Mouse (Mus musculus): ENCODE results near the gene Mrpl42. TPM values are rescaled to one million over a fixed set of nuclear protein-coding genes. Genes with fewer than 3 reads are reported as not detected.
"Not testable (repeated sequence)": the region's sequence is repeated elsewhere in the genome, so short reads cannot be mapped to it uniquely, and the experiment has no call there.

The Mrpl42 gene
- total RNA-seq (2021): 10 to 100 TPM; 69.6 to 90.2 TPM
- long read RNA-seq, experiment 1, transcript Mrpl42-203 (6 exons, 661 nt): major isoform, 35 of 52 reads
- long read RNA-seq, experiment 1, partial matches to known transcripts: 3 of 52 reads
- long read RNA-seq, experiment 1, other reads (novel, unspliced or antisense): 14 of 52 reads
- long read RNA-seq, experiment 2, transcript Mrpl42-203 (6 exons, 661 nt): major isoform, 102 of 131 reads
- long read RNA-seq, experiment 2, partial matches to known transcripts: 7 of 131 reads
- long read RNA-seq, experiment 2, other reads (novel, unspliced or antisense): 20 of 131 reads

DNA sequence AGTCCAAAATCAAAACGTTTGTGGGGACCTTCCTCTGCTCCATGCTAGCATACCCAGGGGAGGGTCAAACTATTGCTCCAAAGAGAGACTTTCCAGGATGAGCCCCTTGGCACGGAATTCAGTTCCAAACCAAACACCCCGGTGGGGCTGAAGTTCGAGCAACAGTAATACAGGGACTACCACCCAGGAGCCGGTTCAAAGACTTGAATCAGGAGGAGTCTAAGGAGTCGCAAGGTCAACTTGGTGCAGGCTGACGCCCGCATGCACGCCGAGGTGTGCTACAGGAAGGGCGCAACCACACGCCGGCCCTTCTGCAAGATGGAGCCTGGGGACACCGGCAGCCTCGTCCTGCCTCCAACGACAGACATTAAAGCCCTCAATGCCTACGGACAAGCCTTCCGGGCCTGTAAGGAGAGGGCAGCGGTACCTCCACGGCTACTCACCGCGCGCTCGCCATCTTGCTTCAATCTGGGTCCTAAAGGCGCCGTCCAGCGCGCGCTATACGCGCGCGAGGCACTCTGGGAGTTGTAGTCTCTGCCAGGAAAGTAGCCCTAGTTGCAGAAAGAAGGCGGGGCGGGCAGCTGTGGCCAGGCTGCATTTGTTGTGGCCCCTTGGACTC is at the start of gene Mrpl42:
TSS of gene Mrpl42 (minus strand) at position 478 of the 619 bp plus-strand sequence.
- peak; percentile 71 to 88 for DNase-seq (ENCODE audit: low spot score in 2 of 2)

DNA sequence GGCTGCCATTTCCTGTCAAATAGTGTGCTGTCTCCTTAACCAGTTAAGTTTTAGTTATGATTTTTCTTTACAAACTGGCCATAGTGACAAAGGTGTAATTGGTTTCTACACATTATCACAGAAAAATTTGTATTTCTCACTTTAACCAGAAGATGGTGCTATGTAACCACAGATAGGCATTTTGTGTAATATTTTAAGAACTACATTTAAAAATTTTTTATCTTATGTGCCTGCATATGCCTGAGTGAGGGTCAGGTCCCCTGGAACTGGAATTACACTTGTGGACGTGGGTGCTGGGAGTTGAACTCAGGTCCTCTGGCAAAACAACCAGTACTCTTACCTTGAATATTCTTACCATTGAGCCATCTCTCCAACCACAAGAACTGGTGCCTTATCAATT is 48.8 kb upstream of the Mrpl42 start:
- no peak for DNase-seq (ENCODE audit: low spot score in 2 of 2)

DNA sequence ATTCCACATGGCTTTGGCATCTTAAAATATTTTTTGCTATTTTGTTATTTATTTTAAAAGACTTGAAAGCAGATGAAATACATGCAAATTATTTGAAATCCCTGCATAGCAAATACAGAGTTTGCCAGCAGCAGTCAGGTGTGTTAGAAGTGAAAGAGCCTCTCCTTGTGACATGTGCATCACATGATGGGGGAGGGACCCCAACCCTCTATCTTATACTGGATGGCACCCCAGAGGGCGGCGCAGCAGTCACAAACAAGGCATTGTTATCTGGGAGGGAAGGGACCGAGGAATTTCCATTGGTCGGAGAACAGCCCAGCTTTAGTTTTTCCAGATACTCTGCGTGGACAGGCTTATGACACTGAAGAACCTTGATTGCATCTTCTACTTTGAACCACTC is 47.3 kb upstream of the Mrpl42 start:
- not testable (repeated sequence) for DNase-seq (ENCODE audit: low spot score in 2 of 2)

DNA sequence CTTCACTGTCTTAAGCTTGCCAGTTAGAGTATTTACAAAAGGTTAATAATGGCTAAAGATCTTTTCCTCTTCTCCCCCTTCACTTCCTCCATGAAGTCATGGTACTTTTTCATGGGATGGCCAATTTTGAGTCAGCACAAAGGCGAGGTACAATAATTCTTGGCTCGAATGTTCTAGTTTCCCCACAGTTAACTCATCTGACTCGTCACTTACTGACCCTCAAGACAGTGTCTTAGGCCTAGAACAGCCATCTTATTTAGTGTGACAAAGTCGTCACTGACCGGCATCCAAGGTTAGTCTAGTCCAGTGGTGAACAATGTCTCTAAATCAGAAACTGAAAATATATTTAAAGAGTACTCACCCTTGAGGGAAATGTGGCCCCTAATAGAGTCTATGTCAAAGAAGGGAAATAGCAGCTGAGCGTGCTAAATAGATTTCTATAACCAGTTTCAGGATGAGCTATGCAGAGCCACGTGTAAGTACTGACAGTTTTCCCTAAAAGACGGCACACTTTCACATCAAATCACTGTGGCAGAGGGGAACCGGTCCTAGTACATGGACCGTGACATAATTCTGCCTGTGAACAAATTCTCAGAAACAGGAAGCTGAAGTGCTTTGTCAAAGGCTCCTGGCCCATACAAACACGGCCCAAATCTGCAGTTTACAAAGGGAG is 46.5 kb upstream of the Mrpl42 start:
- no peak for DNase-seq (ENCODE audit: low spot score in 2 of 2)

DNA sequence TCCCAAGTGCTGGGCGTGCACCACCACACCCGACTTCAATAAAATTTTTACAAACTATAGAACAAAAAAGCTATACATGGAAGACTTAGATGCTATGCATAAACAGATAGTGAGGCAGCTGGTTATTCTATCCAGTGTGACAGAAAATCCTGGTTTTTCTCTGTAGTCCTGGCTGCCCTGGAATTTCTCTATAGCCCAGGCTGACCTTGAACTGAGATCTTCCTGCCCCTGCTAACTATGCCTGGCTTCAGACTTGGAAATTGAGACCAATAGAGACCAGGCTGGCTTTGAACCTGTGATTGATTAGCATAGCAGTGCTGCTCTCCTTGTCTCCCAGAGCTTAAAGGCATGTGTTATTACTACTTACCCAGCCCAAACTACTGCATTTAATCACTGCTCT is 44.4 kb upstream of the Mrpl42 start:
- no peak for DNase-seq (ENCODE audit: low spot score in 2 of 2)

DNA sequence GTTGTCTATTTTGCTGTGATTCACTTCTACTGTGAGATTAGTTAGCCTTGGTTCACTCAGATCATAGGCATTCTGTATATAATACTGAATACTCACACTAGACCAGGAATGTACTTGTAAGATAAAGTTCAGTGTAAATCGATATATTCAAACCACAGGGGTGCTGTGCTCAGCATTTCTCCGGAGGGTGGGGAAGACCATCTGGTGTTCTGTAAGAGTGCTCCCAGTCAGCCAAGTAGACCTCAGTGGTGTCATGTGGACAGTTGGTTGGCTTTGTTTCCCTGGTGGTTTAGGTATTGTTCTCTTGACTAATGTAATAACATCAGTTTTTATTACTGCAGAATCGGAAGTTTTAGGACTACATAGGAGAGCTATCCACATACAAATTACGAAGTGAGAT is 43.3 kb upstream of the Mrpl42 start:
- DNase-seq (ENCODE audit: low spot score in 2 of 2): no peak

DNA sequence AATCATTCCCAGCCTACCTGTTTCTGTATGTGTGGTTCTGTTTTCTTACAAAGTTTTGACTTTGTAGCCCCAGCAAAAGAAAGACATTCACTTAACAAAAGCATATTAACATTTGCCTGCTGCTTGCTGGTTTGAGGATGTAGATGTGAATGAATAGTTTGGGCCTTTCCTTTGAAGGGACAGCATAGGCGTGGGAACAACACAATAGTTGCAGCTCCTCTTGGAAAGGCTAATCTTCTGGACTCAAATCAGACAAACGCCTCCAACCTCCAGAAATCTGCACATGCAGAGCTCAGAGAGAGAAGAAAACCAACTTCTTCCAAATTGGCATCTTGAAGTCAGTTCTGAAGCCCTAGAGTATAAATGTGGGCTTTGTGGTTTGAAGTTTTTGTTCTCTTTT is 42.9 kb upstream of the Mrpl42 start:
- no peak for DNase-seq (ENCODE audit: low spot score in 2 of 2)

DNA sequence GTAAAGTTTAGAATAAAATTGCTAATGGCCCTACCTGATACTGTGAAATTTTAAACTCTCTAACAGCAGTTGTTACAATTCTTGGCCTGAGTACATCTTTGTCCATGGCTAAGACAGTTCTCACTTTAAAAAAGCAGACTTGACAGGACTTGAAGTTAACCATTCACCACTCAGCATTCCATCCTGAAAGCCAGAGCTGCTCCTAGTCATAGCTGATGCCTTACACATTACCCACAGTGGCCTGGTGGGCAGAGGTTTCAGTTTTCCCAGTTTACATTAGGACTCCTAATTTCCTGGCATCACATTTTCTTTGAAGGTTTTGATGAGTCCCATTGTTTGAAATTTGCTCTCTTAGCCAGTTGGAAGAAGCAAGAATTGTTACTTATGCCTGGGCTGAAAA is 42.3 kb upstream of the Mrpl42 start:
- DNase-seq (ENCODE audit: low spot score in 2 of 2): no peak

DNA sequence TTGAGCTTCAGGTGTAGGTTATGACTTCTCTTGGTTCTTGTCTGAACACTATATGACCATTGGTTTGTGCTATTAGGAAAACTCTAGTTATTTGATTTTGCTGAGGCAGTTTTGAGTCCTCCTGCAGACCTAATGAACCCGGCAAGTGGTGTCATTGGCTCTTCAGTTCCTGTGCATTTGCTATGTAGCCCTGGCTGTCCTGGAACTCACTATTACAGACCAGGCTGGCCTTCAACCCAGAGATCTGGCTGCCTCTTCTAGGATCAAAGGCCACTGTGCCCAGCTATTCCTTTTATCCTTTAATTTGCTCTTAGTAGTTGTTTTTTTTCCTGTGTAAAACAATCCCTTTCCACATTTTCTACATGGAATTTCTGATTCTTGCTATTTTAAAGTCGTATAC is 41.6 kb upstream of the Mrpl42 start:
- DNase-seq (ENCODE audit: low spot score in 2 of 2): no peak

DNA sequence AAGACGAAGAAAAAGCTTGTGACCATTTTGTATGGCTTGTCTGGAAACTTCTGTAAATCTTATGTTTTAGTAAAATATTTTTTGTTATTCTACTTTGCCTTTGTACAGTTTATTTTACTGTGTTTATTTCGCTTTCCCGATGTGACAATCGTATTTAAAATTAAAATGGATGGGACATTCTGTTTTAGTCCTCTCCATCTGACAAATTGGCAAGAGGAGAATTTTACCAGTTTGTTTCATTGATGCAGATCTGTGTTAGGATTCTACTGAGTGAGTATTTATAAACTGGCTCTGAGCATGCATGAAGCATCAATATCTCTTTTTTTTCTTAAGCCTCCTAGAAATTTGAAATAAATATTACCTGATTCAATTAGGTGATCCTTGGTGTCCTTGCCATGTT is 41.2 kb upstream of the Mrpl42 start:
- peak in 1 of 2 experiments; percentile 77 for DNase-seq (ENCODE audit: low spot score in 2 of 2)

DNA sequence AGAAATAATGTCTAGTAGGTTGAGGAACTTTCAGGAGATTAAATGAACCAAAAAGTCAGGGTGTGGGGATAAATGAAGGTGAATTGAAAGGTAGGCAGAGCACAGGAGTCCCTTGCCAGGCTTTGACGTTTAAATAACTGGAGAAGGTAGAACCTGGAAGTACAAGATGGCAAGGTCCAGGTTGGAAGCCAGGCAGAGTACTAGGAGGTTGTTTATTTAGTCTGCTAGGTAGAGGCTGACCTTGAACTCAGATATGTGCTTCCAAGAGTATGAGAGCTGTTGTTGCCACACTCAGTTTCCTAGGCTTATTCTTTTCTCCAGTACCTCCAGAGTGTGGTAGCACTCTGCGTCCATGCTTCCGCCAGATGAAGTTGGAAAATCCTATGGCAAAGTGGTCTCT is 38.1 kb upstream of the Mrpl42 start:
- DNase-seq (ENCODE audit: low spot score in 2 of 2): no peak

DNA sequence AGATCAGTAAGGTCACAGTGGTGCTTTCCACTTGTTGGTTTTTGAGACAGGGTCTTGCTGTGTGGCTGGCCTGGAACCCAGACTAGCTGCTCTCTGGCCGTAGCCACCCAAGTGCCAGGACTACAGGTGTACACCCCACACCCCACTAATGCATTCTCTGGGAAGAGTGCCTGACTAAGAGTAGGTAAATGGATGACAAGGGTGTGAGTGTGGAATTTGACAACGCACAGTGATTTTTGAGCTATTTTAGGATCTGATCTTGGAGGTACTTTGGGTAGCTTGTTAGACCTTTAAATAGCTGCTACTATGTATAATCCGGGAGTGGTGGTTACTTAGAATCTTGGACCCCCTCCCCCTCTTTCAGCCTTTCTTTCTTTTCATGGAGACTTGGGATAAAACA is 37.5 kb upstream of the Mrpl42 start:
- DNase-seq (ENCODE audit: low spot score in 2 of 2): no peak

DNA sequence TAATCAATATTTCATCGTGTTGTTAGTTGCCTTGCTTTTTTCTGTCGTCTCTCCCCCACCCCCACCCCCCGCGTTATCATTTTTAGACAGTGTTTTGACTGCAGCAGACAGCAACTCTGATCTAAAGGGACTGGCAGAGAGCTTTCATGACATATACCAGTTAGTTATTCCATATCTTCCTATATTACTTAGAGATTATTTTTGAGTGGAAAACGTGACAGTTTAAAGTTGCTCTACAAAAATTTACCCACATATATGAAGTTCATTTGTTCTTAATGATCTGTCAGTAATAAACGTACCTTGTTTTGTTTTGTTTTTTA is 34.4 kb upstream of the Mrpl42 start:
- DNase-seq (ENCODE audit: low spot score in 2 of 2): no peak

DNA sequence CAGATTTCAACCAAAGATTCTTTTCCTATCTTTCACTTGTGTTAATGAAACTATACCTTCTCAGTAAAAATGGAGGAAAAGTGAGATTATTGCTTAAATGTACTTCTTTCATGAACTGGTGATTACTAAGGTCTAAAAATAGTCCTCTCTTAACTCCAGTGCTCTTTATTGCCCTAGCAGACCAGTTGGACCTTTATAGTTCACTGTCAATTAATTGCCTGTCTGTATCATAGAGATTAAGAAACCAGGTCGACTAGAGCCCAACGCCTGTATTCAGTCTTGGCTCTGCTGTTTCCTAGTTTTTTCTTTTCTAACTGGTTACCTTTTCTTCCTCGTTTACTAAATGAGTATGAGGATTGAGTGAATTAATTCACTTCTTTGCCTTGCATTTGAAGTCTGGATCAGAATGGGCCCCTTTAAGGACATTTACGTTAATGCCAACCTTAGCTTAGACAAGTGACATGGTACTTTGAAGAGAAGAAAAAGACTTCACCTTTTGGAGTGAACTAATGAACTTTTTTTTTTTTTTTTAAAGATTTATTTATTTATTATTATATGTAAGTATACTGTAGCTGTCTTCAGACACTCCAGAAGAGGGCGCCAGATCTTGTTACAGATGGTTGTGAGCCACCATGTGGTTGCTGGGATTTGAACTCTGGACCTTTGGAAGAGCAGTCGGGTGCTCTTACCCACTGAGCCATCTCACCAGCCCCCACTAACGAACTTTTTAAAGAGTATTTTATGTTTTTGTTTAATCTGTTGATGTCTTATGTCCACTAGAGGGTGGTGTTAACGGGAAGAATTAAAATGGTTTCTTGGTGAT is 33.9 kb upstream of the Mrpl42 start:
- no peak for DNase-seq (ENCODE audit: low spot score in 2 of 2)

DNA sequence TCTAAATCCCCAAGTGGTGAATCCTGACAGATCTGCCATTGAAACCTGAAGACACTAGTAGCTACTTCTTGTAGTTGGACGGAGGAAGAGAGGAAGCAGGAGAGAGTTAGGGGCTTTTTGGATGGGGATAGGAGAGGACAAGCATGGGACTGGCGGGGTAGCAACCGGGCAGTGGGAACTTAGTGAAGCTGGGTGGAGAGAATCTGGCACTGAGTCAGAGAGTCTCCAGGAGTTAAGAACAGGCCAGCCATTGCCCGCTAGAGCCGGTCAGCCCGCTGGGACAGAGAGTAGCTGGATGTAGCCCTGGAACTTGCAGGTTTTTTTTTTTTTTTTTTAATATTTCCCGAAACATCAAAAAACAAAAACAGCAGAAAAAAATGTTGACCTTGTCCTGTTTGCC is 31.6 kb upstream of the Mrpl42 start:
- DNase-seq (ENCODE audit: low spot score in 2 of 2): no peak

DNA sequence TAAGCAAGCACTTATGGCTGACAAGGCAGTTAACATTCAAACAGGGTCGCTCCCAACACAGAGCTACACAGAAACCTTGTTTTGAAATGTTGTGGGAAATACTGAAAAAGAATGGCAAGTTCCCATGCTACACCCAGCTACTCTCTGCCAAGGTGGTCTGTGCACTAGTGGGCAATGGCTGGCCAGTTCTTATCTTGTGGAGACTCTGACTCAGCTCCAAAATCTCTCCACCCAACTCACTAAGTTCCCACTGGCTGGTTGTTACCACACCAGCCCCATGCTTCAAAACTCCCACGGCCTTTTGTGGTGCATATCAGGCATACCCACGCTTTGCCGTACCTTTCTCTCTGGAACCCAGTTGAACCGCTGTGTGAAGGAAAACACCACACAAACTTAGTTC is 31.2 kb upstream of the Mrpl42 start:
- DNase-seq (ENCODE audit: low spot score in 2 of 2): no peak

DNA sequence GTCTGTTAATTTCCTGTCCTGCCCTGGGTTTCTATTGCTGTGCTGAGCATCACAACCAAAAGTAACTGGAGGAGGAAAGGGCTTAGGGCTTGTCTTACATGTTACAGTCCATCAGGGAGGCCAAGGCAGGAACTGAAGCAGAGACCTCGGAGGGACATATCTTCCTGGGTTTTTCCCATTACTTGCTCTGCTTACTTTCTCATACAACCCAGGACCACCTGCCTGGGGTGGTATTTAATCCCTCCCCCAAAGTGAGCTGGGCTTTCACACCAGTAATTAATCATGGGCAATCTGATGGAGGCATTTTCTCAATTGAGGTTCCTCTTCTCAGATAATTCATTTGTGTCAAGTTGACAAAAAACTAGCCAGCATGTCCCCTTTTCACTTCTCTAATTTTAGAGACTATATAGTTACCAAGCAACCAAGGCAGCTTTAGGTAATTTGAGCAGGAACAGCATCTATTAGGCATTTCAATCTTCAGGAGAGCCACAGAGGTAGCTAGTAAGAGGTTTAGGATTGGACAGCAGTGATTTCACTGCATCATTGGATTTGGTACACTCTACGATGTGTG is 28.9 kb upstream of the Mrpl42 start:
- no peak for DNase-seq (ENCODE audit: low spot score in 2 of 2)

DNA sequence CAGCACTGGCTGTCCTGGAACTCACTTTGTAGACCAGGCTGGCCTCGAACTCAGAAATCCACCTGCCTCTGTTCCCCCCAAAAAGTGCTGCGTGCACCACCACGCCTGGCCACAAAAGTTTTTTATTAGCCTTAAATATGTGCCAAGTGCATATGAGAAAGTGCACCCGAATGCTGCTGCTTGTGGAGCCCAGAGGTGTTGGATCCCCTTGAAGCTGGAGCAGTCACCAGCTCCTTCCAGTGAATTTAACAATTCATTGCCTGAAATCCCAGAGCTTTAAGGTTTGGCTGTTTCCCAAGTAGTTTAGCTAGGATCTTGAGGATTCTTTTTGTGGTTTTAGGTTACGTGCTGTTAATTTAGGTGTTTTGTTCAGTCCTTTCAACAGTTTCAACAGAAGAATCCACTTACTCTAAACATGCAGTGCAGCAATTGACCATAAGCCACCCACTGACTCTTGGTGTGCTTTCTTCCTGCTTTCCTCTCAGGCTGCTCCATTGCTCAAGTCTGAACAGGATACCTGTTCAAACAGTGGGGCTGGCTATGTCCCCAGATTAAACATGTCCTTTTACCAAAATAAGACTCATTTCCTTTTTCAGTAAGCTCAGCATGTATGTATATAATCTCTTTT is 24.9 kb upstream of the Mrpl42 start:
- no peak for DNase-seq (ENCODE audit: low spot score in 2 of 2)

DNA sequence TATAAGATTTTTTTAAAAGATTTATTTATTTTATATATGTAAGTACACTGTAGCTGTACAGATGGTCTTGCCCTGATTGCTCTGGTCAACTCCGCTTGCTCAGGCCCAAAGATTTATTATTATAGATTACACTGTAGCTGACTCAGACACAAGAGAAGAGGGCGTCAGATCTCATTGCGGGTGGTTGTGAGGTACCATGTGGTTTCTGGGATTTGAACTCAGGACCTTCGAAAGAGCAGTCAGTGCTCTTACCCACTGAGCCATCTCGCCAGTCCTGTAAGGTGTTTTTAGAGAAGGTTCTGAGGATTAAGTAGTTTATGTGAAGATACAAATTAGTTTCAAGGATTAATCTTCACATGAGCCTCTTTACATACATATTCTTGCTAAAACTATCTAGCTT is 24.1 kb upstream of the Mrpl42 start:
- DNase-seq (ENCODE audit: low spot score in 2 of 2): no peak

DNA sequence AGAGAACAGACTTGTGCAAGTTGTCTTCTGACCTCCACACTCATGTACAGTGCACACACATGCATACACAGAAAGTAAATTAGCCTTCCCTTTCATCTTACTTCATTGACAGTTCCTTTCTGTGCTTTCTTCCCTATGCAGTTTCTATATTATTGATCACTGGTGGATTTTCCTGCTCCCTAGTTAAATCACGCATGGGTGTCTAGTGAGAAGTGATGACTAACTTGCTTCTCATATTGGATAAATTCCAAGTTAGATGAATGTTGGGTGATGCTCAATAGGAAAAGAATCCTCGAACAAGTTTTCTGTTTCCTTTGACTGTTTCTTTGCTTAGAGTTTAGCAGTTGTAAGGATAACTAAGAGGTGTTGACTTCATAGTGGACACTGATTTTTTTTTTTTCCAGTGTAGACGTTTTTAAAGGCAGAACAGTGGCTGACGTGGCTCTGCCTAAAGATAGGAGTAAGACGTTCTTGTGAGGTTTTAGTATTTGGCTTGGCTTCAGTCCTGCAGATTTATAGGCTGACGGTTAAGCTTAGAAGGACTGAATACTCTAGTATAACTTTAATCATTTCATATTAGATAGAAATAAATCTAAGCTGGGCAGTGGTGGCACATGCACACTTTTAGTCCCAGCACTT is 23.4 kb upstream of the Mrpl42 start:
- no peak for DNase-seq (ENCODE audit: low spot score in 2 of 2)

DNA sequence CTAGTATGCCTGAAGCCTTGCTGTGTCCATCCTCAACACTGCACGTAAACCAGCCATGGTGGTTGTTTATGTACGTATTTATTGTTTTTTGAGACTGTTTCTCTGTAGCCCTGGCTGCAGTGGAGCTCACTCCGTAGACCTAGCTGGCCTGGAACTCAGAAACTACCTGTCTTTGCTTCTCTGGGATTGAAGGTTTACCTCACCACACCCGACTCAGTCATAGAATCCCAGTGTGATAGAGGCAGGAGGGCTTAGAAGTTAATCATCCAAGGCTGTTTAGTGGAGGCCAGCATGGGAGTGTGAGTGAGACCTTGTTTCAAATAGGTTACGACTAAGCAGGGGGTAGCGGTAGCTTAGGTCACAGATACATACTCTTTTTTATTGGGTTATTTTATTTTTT is 15.9 kb upstream of the Mrpl42 start:
- DNase-seq (ENCODE audit: low spot score in 2 of 2): no peak
